Mouse (Mus musculus) embryonic facial prominence, embryonic 15.5 days (tissue): Measurements from ENCODE around the gene Gm5741. TPM values are rescaled to one million over a fixed set of nuclear protein-coding genes. Genes with fewer than 3 reads are reported as not detected.

ENCODE experiments used
- ATAC-seq: fragments of 200-750 bp; cut with Nextera tagmentation; 2 replicates; pipeline ENCODE4 v1.8.0; 2017; ENCODE audit warnings: low read depth, moderate TSS enrichment; ENCODE audit not compliant: insufficient number of reproducible peaks, low FRiP score, low TSS enrichment
- H3K27ac ChIP-seq: fragments of 300-500 bp; sonication (generic); replicated peaks from 2 replicates; pipeline ENCODE4 v1.5.1; 2015; ENCODE audit warnings: mild to moderate bottlenecking, inconsistent platforms
- H3K27me3 ChIP-seq: fragments of 300-500 bp; sonication (generic); 2 replicates; pipeline ENCODE4 v1.6.1; 2015; ENCODE audit warnings: inconsistent platforms
- H3K36me3 ChIP-seq: fragments of 300-500 bp; sonication (generic); 2 replicates; pipeline ENCODE4 v1.6.1; 2015; ENCODE audit warnings: mild to moderate bottlenecking, inconsistent platforms
- H3K4me1 ChIP-seq: fragments of 300-500 bp; sonication (generic); 2 replicates; pipeline ENCODE4 v1.6.1; 2015; ENCODE audit warnings: inconsistent platforms
- H3K4me2 ChIP-seq: fragments of 300-500 bp; sonication (generic); replicated peaks from 2 replicates; pipeline ENCODE4 v1.6.1; 2015; ENCODE audit warnings: mild to moderate bottlenecking, inconsistent platforms
- H3K4me3 ChIP-seq: fragments of 300-500 bp; sonication (generic); replicated peaks from 2 replicates; pipeline ENCODE4 v1.5.1; 2015; ENCODE audit warnings: mild to moderate bottlenecking, inconsistent platforms
- H3K9ac ChIP-seq: fragments of 300-500 bp; sonication (generic); 2 replicates; pipeline ENCODE4 v1.6.1; 2015; ENCODE audit warnings: inconsistent platforms
- H3K9me3 ChIP-seq: fragments of 300-500 bp; sonication (generic); replicated peaks from 2 replicates; pipeline ENCODE4 v1.6.1; 2016; ENCODE audit warnings: inconsistent platforms
- WGBS: fragments of 180-500 bp; shearing (Covaris S2); methylation state at CpG from one replicate; pipeline ENCODE4 v1.1.7; 2015; 5-methylcytosine and 5-hydroxymethylcytosine counted together
- microRNA-seq: library from miRNA; unstranded; fragments of <30 nt; microRNA quantifications from one replicate; pipeline ENCODE4, GENCODE M21; 2016; ENCODE audit warnings: borderline number of aligned reads
- polyA plus RNA-seq: library from polyadenylated mRNA; unstranded; fragments of >200 nt; fragmentation: Nextera tagmentation; extraction: Ambion mirVana; gene quantifications from 2 replicates; pipeline ENCODE4 v1.2.1, GENCODE M21; 2015

Gm5741 gene
- polyA plus RNA-seq, 1 experiment from 2014 or later: 0.65 TPM

DNA sequence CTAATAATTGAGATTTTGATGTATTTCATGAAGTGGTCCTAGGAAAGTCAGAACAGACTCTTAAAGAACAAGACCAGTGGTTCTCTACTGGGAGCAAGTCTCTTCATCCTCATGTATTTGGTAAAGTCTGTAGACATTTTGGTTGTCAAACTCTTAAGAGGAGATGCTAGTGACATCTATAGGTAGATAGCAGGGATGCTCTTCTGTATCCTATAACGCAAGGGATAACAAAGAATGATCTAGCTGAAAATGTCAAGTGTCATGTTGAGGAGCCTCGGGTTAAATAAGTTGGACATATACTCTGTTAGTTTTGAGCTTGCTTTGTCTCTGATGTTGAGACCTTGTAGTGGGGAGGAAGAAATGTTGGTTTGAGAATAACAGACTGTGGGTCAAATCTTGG, 39.9 kb downstream of the Gm5741 start:
- Histone ChIP-seq H3K27ac (no peak overlapping the region), H3K4me2 (peak overlapping the region; percentile 88), H3K4me3 (peak overlapping the region; percentile 98), H3K9me3 (no peaks in the 10 kb centered on the region), H3K9ac (peak overlapping the region; percentile 100), H3K36me3 (peaks cover 48% of the 10 kb centered on the region), H3K4me1 (peaks cover 36% of the 10 kb centered on the region), H3K27me3 (no peaks in the 10 kb centered on the region)
- ATAC-seq: no peak
- 19% methylated on average over 2 of the region's 2 CpGs for WGBS

GRCm38 (mm10) chr8:85027516-85027855, 40.3 kb downstream of the Gm5741 start:
- under 1% methylated on average over 13 of the region's 13 CpGs for WGBS
- no peak for ATAC-seq
- Histone ChIP-seq H3K9ac (peak overlapping the region; percentile 100), H3K4me3 (peak overlapping the region; percentile 98), H3K27ac (peak overlapping the region; percentile 92), H3K9me3 (no peaks in the 10 kb centered on the region), H3K4me2 (peak overlapping the region; percentile 88), H3K36me3 (peaks cover 46% of the 10 kb centered on the region), H3K4me1 (peaks cover 36% of the 10 kb centered on the region), H3K27me3 (no peaks in the 10 kb centered on the region)

DNA sequence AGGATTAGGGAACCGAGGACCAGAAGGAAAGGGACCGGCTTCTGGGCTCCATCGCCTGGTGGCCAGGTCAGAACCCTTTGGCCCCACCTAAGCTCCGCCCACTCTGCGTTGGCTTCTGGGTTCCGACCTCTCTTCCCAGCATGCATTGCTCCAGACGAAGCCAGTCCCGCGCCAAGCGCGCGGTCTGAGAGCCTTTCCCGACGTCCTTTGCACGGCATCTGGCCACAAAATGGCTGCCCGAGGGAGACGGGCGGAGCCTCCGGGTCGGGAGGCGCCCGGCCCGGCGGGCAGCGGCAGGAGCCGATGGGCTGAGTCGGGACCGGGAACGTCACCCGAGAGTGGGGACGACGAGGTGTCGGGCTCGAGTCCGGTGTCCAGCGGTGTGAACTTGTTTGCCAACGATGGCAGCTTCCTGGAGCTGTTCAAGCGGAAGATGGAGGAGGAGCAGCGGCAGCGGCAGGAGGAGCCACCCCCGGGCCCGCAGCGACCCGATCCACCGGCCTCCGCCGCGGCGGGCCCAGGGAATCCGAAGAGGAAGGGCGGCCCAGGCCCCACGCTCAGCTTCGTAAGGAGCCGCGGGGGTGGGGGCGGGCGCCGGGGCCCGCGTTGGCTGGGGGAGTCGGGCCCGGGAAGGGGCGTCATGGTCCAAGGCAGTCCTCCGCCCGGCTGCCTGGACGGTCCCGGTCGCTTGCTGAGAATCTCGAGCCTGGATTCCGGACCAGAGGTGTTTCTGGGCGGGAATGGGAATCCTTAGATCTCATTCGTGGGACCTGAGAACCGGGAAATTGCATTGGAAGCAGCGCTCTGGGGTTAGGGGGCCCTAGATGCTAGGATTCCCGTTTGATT, 40.9 kb downstream of the Gm5741 start, which contains the start of gene Trir:
TSS of gene Trir (plus strand) at position 154 of the 846 bp plus-strand sequence.
- H3K27me3 ChIP-seq: no peaks in the 10 kb centered on the region
- peak within 1 kb of the TSS; percentile 100 for H3K9ac ChIP-seq
- H3K4me1 ChIP-seq: peaks cover 36% of the 10 kb centered on the region
- no peaks in the 10 kb centered on the region for H3K9me3 ChIP-seq
- peaks cover 46% of the 10 kb centered on the region for H3K36me3 ChIP-seq
- under 1% methylated on average over 73 of the region's 75 CpGs for WGBS
- peak within 1 kb of the TSS; percentile 92 for H3K27ac ChIP-seq
- H3K4me3 ChIP-seq: peak within 1 kb of the TSS; percentile 98
- ATAC-seq: peak; percentile 86
- peak within 1 kb of the TSS; percentile 88 for H3K4me2 ChIP-seq

GRCm38 (mm10) chr8:85025098-85025932, 42.5 kb downstream of the Gm5741 start, which contains the start of gene Asna1:
Asna1 (minus strand) TSS chr8:85025281.
- H3K4me2 ChIP-seq: peak within 1 kb of the TSS; percentile 88
- 4% methylated on average over 30 of the region's 30 CpGs for WGBS
- peak within 1 kb of the TSS; percentile 75 for H3K9ac ChIP-seq
- H3K36me3 ChIP-seq: peaks cover 44% of the 10 kb centered on the region
- H3K9me3 ChIP-seq: no peaks in the 10 kb centered on the region
- H3K27ac ChIP-seq: peak within 1 kb of the TSS; percentile 92
- no peaks in the 10 kb centered on the region for H3K27me3 ChIP-seq
- H3K4me1 ChIP-seq: peaks cover 36% of the 10 kb centered on the region
- peak; percentile 90 for ATAC-seq
- peak within 1 kb of the TSS; percentile 98 for H3K4me3 ChIP-seq

DNA sequence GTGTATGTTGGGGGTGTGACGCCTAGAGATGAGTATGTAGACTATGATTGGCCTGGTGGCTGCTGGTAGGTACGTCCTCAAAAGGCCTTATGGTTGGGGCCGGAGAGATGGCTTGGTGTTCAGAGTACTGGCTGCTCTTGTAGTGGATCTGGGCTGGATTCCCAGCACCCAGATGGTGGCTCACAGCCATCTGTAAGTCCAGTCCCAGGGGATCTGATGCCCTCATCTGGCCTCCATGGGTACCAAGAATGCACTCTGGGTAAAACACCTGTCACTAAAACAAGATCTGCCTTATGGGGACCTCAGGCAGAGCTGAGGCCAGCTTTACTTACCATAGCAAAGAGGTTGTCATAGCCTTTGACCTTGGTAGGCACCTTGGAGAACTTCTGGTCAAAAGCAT, 43.9 kb downstream of the Gm5741 start:
- Histone ChIP-seq H3K4me3 (peak overlapping the region; percentile 98), H3K27me3 (no peaks in the 10 kb centered on the region), H3K27ac (no peak overlapping the region), H3K9ac (no peak overlapping the region), H3K4me2 (peak overlapping the region; percentile 88; the same call in 1 of the 2 replicates), H3K9me3 (no peaks in the 10 kb centered on the region), H3K36me3 (peaks cover 42% of the 10 kb centered on the region), H3K4me1 (peaks cover 30% of the 10 kb centered on the region)
- ATAC-seq: no peak
- 91% methylated on average over 3 of the region's 3 CpGs for WGBS

- no peak overlapping the region for H3K27ac ChIP-seq
- H3K36me3 ChIP-seq: peaks cover 59% of the 10 kb centered on the region
- no peaks in the 10 kb centered on the region for H3K27me3 ChIP-seq
- no peak overlapping the region for H3K4me3 ChIP-seq
- peaks cover 21% of the 10 kb centered on the region for H3K4me1 ChIP-seq
- 94% methylated on average over 3 of the region's 3 CpGs for WGBS
- no peak for ATAC-seq
- H3K9ac ChIP-seq: no peak overlapping the region
- no peak overlapping the region for H3K4me2 ChIP-seq
- no peaks in the 10 kb centered on the region for H3K9me3 ChIP-seq
Measured at GRCm38 (mm10) chr8:85021514-85022055, 46.2 kb downstream of the Gm5741 start.

Small RNA genes lying within 50 kb of the gene (microRNA-seq; reads per million reads assigned to microRNA genes)
- gene Gm23388: 6.2 reads per million, percentile 24 among the genes with 10 or more reads in this experiment
- gene Mir7070: not detected

Other genes with a start within 250 kb of the Gm5741 start
- 8.4 and 8.9 TPM in 2 replicates for gene Dand5, start 245.2 kb downstream of the Gm5741 start, polyA plus RNA-seq
- 46.5 TPM in 2 replicates for gene Gadd45gip1, start 236.5 kb downstream of the Gm5741 start, polyA plus RNA-seq
- gene Rad23a, start 227.3 kb downstream of the Gm5741 start, polyA plus RNA-seq: 104 and 110 TPM in 2 replicates
- 975 and 998 TPM in 2 replicates for gene Calr, start 221.0 kb downstream of the Gm5741 start, polyA plus RNA-seq
- 94.5 and 99.8 TPM in 2 replicates for gene Farsa, start 211.0 kb downstream of the Gm5741 start, polyA plus RNA-seq
- gene Syce2, start 195.9 kb downstream of the Gm5741 start, polyA plus RNA-seq: 68.0 and 72.9 TPM in 2 replicates
- 29.4 and 32.2 TPM in 2 replicates for gene Gcdh, start 174.1 kb downstream of the Gm5741 start, polyA plus RNA-seq
- gene Klf1, start 166.1 kb downstream of the Gm5741 start, polyA plus RNA-seq: 1.3 and 1.6 TPM in 2 replicates
- gene Dnase2a, start 159.4 kb downstream of the Gm5741 start, polyA plus RNA-seq: 20.0 and 22.4 TPM in 2 replicates
- gene Mast1, start 130.6 kb downstream of the Gm5741 start, polyA plus RNA-seq: 1.9 and 2.2 TPM in 2 replicates
- gene Rtbdn, start 121.0 kb downstream of the Gm5741 start, polyA plus RNA-seq: 0.27 TPM in 1 of 2 replicates, not detected in the other
- gene Gm49661, start 98.5 kb downstream of the Gm5741 start, polyA plus RNA-seq: not detected in 2 replicates
- 705 and 717 TPM in 2 replicates for gene Prdx2, start 98.4 kb downstream of the Gm5741 start, polyA plus RNA-seq
- gene Rnaseh2a, start 98.2 kb downstream of the Gm5741 start, polyA plus RNA-seq: 94.9 and 99.1 TPM in 2 replicates
- 38.0 and 40.5 TPM in 2 replicates for gene Junb, start 89.3 kb downstream of the Gm5741 start, polyA plus RNA-seq
- 27.2 and 30.6 TPM in 2 replicates for gene Hook2, start 77.4 kb downstream of the Gm5741 start, polyA plus RNA-seq
- gene Best2, start 53.5 kb downstream of the Gm5741 start, polyA plus RNA-seq: 0.93 and 2.0 TPM in 2 replicates
- gene Asna1, start 42.7 kb downstream of the Gm5741 start, polyA plus RNA-seq: 117 and 119 TPM in 2 replicates
- gene Trir, start 41.2 kb downstream of the Gm5741 start, polyA plus RNA-seq: 114 and 117 TPM in 2 replicates
- gene Tnpo2, start 31.1 kb downstream of the Gm5741 start, polyA plus RNA-seq: 31.4 and 32.9 TPM in 2 replicates
- 32.6 and 37.4 TPM in 2 replicates for gene Fbxw9, start 7.9 kb downstream of the Gm5741 start, polyA plus RNA-seq
- gene Dhps, start 3.8 kb upstream of the Gm5741 start, polyA plus RNA-seq: 53.0 and 57.9 TPM in 2 replicates
- 123 and 127 TPM in 2 replicates for gene Wdr83os, start 12.8 kb upstream of the Gm5741 start, polyA plus RNA-seq
- gene Wdr83, start 13.3 kb upstream of the Gm5741 start, polyA plus RNA-seq: 42.0 and 43.7 TPM in 2 replicates
- gene Man2b1, start 15.3 kb upstream of the Gm5741 start, polyA plus RNA-seq: 35.7 and 39.5 TPM in 2 replicates
- 3.2 TPM in 2 replicates for gene Zfp791, start 55.1 kb upstream of the Gm5741 start, polyA plus RNA-seq
- gene Cks1brt, start 83.9 kb upstream of the Gm5741 start, polyA plus RNA-seq: not detected in 2 replicates
- not detected in 2 replicates for gene Olfr371, start 158.0 kb upstream of the Gm5741 start, polyA plus RNA-seq
- gene Orc6, start 231.7 kb upstream of the Gm5741 start, polyA plus RNA-seq: 85.7 and 89.4 TPM in 2 replicates
- gene Vps35, start 231.8 kb upstream of the Gm5741 start, polyA plus RNA-seq: 120 and 128 TPM in 2 replicates